Mouse (Mus musculus): ENCODE results near the gene Cacna1d. TPM values are rescaled to one million over a fixed set of nuclear protein-coding genes. Genes with fewer than 3 reads are reported as not detected.
A peak's percentile ranks its signal among the peaks of the same experiment; 100 is the strongest.

Cacna1d gene
- polyA plus RNA-seq, 1 experiment from 2014 or later: 0.38 TPM

DNA sequence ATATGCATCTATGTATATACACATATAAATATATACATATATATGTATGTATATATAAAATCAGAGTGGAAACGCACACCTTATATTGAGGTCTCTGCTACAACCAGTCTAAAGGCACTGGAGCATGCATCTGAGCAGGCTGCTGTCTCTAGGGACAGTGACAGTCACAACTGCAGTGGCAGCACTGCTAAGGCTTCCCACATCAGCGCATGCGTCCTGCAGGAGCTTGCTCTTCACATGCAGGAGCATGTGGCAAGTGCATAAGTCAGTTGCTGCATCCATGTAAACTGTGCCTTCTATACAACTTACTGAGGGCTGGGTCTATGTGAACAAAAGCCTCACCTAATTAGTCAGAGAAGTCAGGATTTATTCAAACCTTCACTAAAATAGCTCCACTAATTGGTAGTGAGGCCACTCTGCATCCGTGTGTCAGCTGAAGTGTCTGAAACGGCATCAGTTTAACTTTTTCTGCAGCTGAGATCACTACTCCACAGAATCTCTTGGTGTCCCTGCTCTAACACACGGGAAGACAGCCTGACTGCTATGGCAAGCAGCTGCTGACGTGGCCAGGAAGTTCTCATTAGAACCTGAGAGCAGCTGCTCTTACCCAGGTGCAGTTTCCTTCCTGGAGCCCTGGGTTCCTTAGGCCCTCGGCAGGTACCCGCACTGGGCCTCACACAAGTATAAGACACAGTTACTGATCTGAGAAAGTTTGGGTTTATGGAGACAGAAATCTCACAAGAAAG lies 199.7 kb downstream of the Cacna1d start:
- H3K27me3 ChIP-seq: no peaks in the 10 kb centered on the region
- no peaks in the 10 kb centered on the region for H3K9me3 ChIP-seq (replicated peaks)
- DNase-seq (no peak), ATAC-seq (ENCODE audit: low read depth) (no peak)
- H3K4me3 ChIP-seq (replicated peaks): no peak overlapping the region
- no peaks in the 10 kb centered on the region for H3K36me3 ChIP-seq
- H3K4me2 ChIP-seq: no peak overlapping the region
- H3K27ac ChIP-seq: no peak overlapping the region
- no peaks in the 10 kb centered on the region for H3K4me1 ChIP-seq (replicated peaks)
- WGBS (ENCODE audit: insufficient replicate concordance): 60% methylated on average over 9 of the region's 9 CpGs
- H3K9ac ChIP-seq: no peak overlapping the region

- no peak overlapping the region for H3K27ac ChIP-seq
- DNase-seq: no peak
- H3K4me3 ChIP-seq (replicated peaks): no peak overlapping the region
- no peak for ATAC-seq (ENCODE audit: low read depth)
- H3K9ac ChIP-seq: no peak overlapping the region
- H3K4me2 ChIP-seq: no peak overlapping the region
- 58% methylated on average over 10 of the region's 10 CpGs for WGBS (ENCODE audit: insufficient replicate concordance)
- H3K9me3 ChIP-seq (replicated peaks): no peaks in the 10 kb centered on the region
- H3K27me3 ChIP-seq: no peaks in the 10 kb centered on the region
- H3K36me3 ChIP-seq: no peaks in the 10 kb centered on the region
- no peaks in the 10 kb centered on the region for H3K4me1 ChIP-seq (replicated peaks)
These were observed 206.8 kb downstream of the Cacna1d start for GRCm38 (mm10) chr14:30284446-30284845.

GRCm38 (mm10) chr14:30284022-30284421 lies 207.2 kb downstream of the Cacna1d start:
- Histone ChIP-seq H3K4me2 (no peak overlapping the region), H3K9me3 (replicated peaks) (no peaks in the 10 kb centered on the region), H3K36me3 (no peaks in the 10 kb centered on the region), H3K9ac (no peak overlapping the region), H3K27ac (no peak overlapping the region), H3K4me1 (replicated peaks) (no peaks in the 10 kb centered on the region), H3K27me3 (no peaks in the 10 kb centered on the region), H3K4me3 (replicated peaks) (no peak overlapping the region)
- ATAC-seq (ENCODE audit: low read depth) (no peak), DNase-seq (no peak)
- 46% methylated on average over 10 of the region's 10 CpGs for WGBS (ENCODE audit: insufficient replicate concordance)

GRCm38 (mm10) chr14:30275572-30275971 lies 215.7 kb downstream of the Cacna1d start:
- Histone ChIP-seq H3K27ac (no peak overlapping the region), H3K9ac (no peak overlapping the region), H3K27me3 (peaks cover 7% of the 10 kb centered on the region; the same call in 1 of the 2 replicates), H3K4me1 (replicated peaks) (no peaks in the 10 kb centered on the region), H3K36me3 (no peaks in the 10 kb centered on the region), H3K4me3 (replicated peaks) (no peak overlapping the region), H3K4me2 (no peak overlapping the region), H3K9me3 (replicated peaks) (no peaks in the 10 kb centered on the region)
- 75% methylated on average over 9 of the region's 9 CpGs for WGBS (ENCODE audit: insufficient replicate concordance)
- ATAC-seq (ENCODE audit: low read depth) (no peak), DNase-seq (no peak)

GRCm38 (mm10) chr14:30272976-30273375 lies 218.3 kb downstream of the Cacna1d start:
- Histone ChIP-seq H3K4me1 (replicated peaks) (no peaks in the 10 kb centered on the region), H3K9me3 (replicated peaks) (no peaks in the 10 kb centered on the region), H3K9ac (no peak overlapping the region), H3K4me2 (no peak overlapping the region), H3K27me3 (peaks cover 7% of the 10 kb centered on the region), H3K27ac (no peak overlapping the region), H3K36me3 (no peaks in the 10 kb centered on the region), H3K4me3 (replicated peaks) (no peak overlapping the region)
- ATAC-seq (ENCODE audit: low read depth) (no peak), DNase-seq (no peak)
- WGBS (ENCODE audit: insufficient replicate concordance): 47% methylated on average over 4 of the region's 4 CpGs

GRCm38 (mm10) chr14:30272523-30272922 lies 218.7 kb downstream of the Cacna1d start:
- no peak for DNase-seq
- peaks cover 7% of the 10 kb centered on the region for H3K27me3 ChIP-seq
- H3K4me3 ChIP-seq (replicated peaks): no peak overlapping the region
- 63% methylated on average over 5 of the region's 5 CpGs for WGBS (ENCODE audit: insufficient replicate concordance)
- H3K4me1 ChIP-seq (replicated peaks): no peaks in the 10 kb centered on the region
- no peak overlapping the region for H3K4me2 ChIP-seq
- no peak for ATAC-seq (ENCODE audit: low read depth)
- no peak overlapping the region for H3K27ac ChIP-seq
- no peaks in the 10 kb centered on the region for H3K9me3 ChIP-seq (replicated peaks)
- H3K9ac ChIP-seq: no peak overlapping the region
- no peaks in the 10 kb centered on the region for H3K36me3 ChIP-seq

- H3K27ac ChIP-seq: no peak overlapping the region
- ATAC-seq (ENCODE audit: low read depth) (no peak), DNase-seq (no peak)
- no peak overlapping the region for H3K9ac ChIP-seq
- no peaks in the 10 kb centered on the region for H3K4me1 ChIP-seq (replicated peaks)
- WGBS (ENCODE audit: insufficient replicate concordance): 63% methylated on average over 8 of the region's 8 CpGs
- no peaks in the 10 kb centered on the region for H3K36me3 ChIP-seq
- H3K4me3 ChIP-seq (replicated peaks): no peak overlapping the region
- no peak overlapping the region for H3K4me2 ChIP-seq
- no peaks in the 10 kb centered on the region for H3K9me3 ChIP-seq (replicated peaks)
- H3K27me3 ChIP-seq: peaks cover 7% of the 10 kb centered on the region
These were observed 219.4 kb downstream of the Cacna1d start for GRCm38 (mm10) chr14:30271856-30272255.

- H3K4me2 ChIP-seq: no peak overlapping the region
- WGBS (ENCODE audit: insufficient replicate concordance): 58% methylated on average over 5 of the region's 5 CpGs
These were observed 220.9 kb downstream of the Cacna1d start for GRCm38 (mm10) chr14:30270350-30270749.

DNA sequence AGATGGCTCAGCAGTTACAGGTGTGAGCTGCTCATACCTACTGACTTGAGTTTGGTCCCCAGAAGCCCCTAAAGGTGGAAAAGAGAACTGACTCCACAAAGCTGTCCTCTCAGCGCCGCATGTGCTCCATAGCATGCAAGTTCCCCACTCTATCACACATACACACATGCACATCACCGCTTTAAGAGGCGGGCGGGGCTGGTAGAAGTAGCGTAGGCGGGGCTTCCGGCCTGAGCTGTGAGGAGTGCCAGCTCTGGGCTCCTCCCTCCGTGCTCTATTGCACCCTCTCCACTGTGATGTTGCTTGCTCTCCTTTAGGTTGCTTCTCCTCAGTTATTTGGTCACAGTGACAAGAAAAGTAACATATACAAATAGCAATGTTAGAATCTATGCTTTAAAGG lies 225.5 kb downstream of the Cacna1d start:
- Histone ChIP-seq H3K9ac (no peak overlapping the region), H3K27ac (peak overlapping the region; percentile 34; the same call in 1 of the 2 replicates), H3K4me3 (replicated peaks) (no peak overlapping the region), H3K4me1 (replicated peaks) (peaks cover 32% of the 10 kb centered on the region), H3K9me3 (replicated peaks) (no peaks in the 10 kb centered on the region), H3K27me3 (no peaks in the 10 kb centered on the region; the same call in 1 of the 2 replicates), H3K36me3 (no peaks in the 10 kb centered on the region), H3K4me2 (0 out of 2 replicates have a peak overlapping the region, but pooled peaks have one; percentile 8)
- peak; percentile 72 for DNase-seq
- 37% methylated on average over 9 of the region's 9 CpGs for WGBS (ENCODE audit: insufficient replicate concordance)
- ATAC-seq (ENCODE audit: low read depth): peak; percentile 97

More at GRCm38 (mm10) chr14:30270350-30270749, 220.9 kb downstream of the Cacna1d start:
- DNase-seq (no peak), ATAC-seq (ENCODE audit: low read depth) (no peak)
- Histone ChIP-seq H3K9ac (no peak overlapping the region), H3K27me3 (peaks cover 7% of the 10 kb centered on the region), H3K9me3 (replicated peaks) (no peaks in the 10 kb centered on the region), H3K27ac (no peak overlapping the region), H3K36me3 (no peaks in the 10 kb centered on the region), H3K4me3 (replicated peaks) (no peak overlapping the region), H3K4me1 (replicated peaks) (peaks cover 10% of the 10 kb centered on the region)

GRCm38 (mm10) chr14:30261561-30262251 lies 229.5 kb downstream of the Cacna1d start:
- Histone ChIP-seq H3K27me3 (0 out of 2 replicates have a peak, but pooled peaks cover 4% of the 10 kb centered on the region), H3K9me3 (replicated peaks) (no peaks in the 10 kb centered on the region), H3K36me3 (no peaks in the 10 kb centered on the region), H3K4me1 (replicated peaks) (peaks cover 32% of the 10 kb centered on the region), H3K4me3 (replicated peaks) (no peak overlapping the region), H3K27ac (peak overlapping the region; percentile 47), H3K4me2 (0 out of 2 replicates have a peak overlapping the region, but pooled peaks have one; percentile 10), H3K9ac (no peak overlapping the region)
- WGBS (ENCODE audit: insufficient replicate concordance): 59% methylated on average over 10 of the region's 10 CpGs
- DNase-seq: peak; percentile 27
- ATAC-seq (ENCODE audit: low read depth): peak; percentile 85

DNA sequence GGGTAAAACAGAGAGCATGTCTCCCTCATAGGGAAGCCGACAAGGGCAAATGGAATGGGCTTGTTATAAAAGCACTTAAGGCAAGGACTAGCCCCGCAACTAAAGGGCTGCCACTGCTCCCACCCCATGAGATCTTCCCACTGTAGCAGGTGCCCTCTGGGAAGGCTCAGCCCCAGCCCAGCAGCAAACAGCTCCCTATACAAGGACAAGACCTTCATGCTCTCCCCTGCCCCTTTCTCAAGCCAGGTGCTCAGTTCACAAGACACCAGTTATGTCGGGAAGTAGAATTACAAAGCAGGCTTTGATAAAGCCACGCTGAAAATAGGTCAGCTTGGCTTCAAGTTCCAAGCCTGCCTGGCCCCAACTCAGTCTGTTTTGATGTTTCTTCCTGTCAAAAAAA lies 233.6 kb downstream of the Cacna1d start:
- no peaks in the 10 kb centered on the region for H3K9me3 ChIP-seq (replicated peaks)
- no peak overlapping the region for H3K9ac ChIP-seq
- no peaks in the 10 kb centered on the region for H3K36me3 ChIP-seq
- no peak overlapping the region for H3K4me2 ChIP-seq
- H3K4me1 ChIP-seq (replicated peaks): peaks cover 17% of the 10 kb centered on the region
- ATAC-seq (ENCODE audit: low read depth): no peak
- H3K27ac ChIP-seq: no peak overlapping the region
- H3K4me3 ChIP-seq (replicated peaks): no peak overlapping the region
- DNase-seq: no peak
- H3K27me3 ChIP-seq: 0 out of 2 replicates have a peak, but pooled peaks cover 7% of the 10 kb centered on the region
- WGBS (ENCODE audit: insufficient replicate concordance): 50% methylated on average over 4 of the region's 4 CpGs

Measured in liver, embryonic 13.5 days (tissue).